Mouse (Mus musculus): Measurements from ENCODE around the gene Dhx57.

- TF ChIP-seq POLR2A (IDR thresholded peaks at IDR 0.05; ENCODE audit: control insufficient read depth, low read depth, low read length) = no peak
- no peak for TF ChIP-seq CTCF (IDR thresholded peaks at IDR 0.05; ENCODE audit: control insufficient read depth, insufficient read depth, insufficient replicate concordance, low read depth, low read length)
Observed at GRCm38 (mm10) chr17:80288012-80288411, 2.3 kb downstream of the Dhx57 start.
